Mouse (Mus musculus) cerebellum, adult 9-11 months (tissue): ENCODE results near the gene Gdf9.
A peak's percentile ranks its signal among the peaks of the same experiment; 100 is the strongest.

Source experiments
- DNase-seq: peaks from one replicate; pipeline ENCODE4 v3.0.0; 2022

Gene Gdf9

GRCm38 (mm10) chr11:53446183-53446582 is 15.4 kb downstream of the Gdf9 start:
- no peak for DNase-seq

GRCm38 (mm10) chr11:53447996-53448395 is 17.2 kb downstream of the Gdf9 start:
- DNase-seq: no peak

- DNase-seq: peak; percentile 91
Measured at GRCm38 (mm10) chr11:53448529-53448928, 17.7 kb downstream of the Gdf9 start.

- no peak for DNase-seq
Measured at GRCm38 (mm10) chr11:53450070-53450705, 19.4 kb downstream of the Gdf9 start.

GRCm38 (mm10) chr11:53451361-53451760 is 20.5 kb downstream of the Gdf9 start:
- DNase-seq: no peak

GRCm38 (mm10) chr11:53452396-53452795 is 21.6 kb downstream of the Gdf9 start:
- DNase-seq: peak; percentile 67

GRCm38 (mm10) chr11:53453031-53453430 is 22.2 kb downstream of the Gdf9 start:
- no peak for DNase-seq

GRCm38 (mm10) chr11:53456474-53457371 is 25.9 kb downstream of the Gdf9 start, which contains the start of the genes Gm10447 and Shroom1:
Gene Gm10447, minus strand, starts transcription at chr11:53457110.
Gene Shroom1, plus strand, starts transcription at chr11:53457205.
- DNase-seq: no peak

- DNase-seq: no peak
Measured at GRCm38 (mm10) chr11:53457372-53457954, 26.6 kb downstream of the Gdf9 start.

GRCm38 (mm10) chr11:53458996-53459395 is 28.2 kb downstream of the Gdf9 start:
- DNase-seq: no peak

- no peak for DNase-seq
Measured at GRCm38 (mm10) chr11:53460192-53460591, 29.4 kb downstream of the Gdf9 start.

GRCm38 (mm10) chr11:53461727-53462126 is 30.9 kb downstream of the Gdf9 start:
- DNase-seq: no peak

GRCm38 (mm10) chr11:53463551-53464424 is 33.0 kb downstream of the Gdf9 start:
- DNase-seq: no peak

- DNase-seq: peak; percentile 90
Measured at GRCm38 (mm10) chr11:53466231-53466971, 35.6 kb downstream of the Gdf9 start.

- no peak for DNase-seq
Measured at GRCm38 (mm10) chr11:53469294-53469967, 38.6 kb downstream of the Gdf9 start.

GRCm38 (mm10) chr11:53469968-53470695 is 39.3 kb downstream of the Gdf9 start, which contains the start of gene Gm9837:
Gene Gm9837, minus strand, starts transcription at chr11:53470479.
- DNase-seq: peak; percentile 93

- no peak for DNase-seq
Measured at GRCm38 (mm10) chr11:53472709-53473108, 41.9 kb downstream of the Gdf9 start.

GRCm38 (mm10) chr11:53475620-53476019 is 44.8 kb downstream of the Gdf9 start:
- DNase-seq: no peak

GRCm38 (mm10) chr11:53477833-53478232 is 47.0 kb downstream of the Gdf9 start:
- no peak for DNase-seq

GRCm38 (mm10) chr11:53478383-53479170 is 47.8 kb downstream of the Gdf9 start:
- DNase-seq: peak; percentile 71
